Mouse (Mus musculus): ENCODE measurements around the gene Oser1.

- TF ChIP-seq POLR2A (IDR thresholded peaks at IDR 0.05; ENCODE audit: insufficient read depth, low read depth, low read length) (peak; percentile 48), CTCF (IDR thresholded peaks at IDR 0.05) (no peak)
These were observed 25.3 kb downstream of the Oser1 start for GRCm38 (mm10) chr2:163399222-163399621.

All from heart, adult 2 months (tissue).